Mouse (Mus musculus) forebrain, embryonic 14.5 days (tissue): ENCODE measurements around the gene Gnat2. TPM values are rescaled to one million over a fixed set of nuclear protein-coding genes. Genes with fewer than 3 reads are reported as not detected.

ENCODE experiments used
- ATAC-seq: fragments of 200-750 bp; cut with Nextera tagmentation; 2 replicates; pipeline ENCODE4 v1.8.0; 2017; ENCODE audit warnings: mild to moderate bottlenecking, moderate library complexity
- DNase-seq: peaks from one replicate; pipeline ENCODE4 v3.0.0-alpha.2; 2015; ENCODE audit warnings: low spot score
- H3K27ac ChIP-seq: fragments of 300-500 bp; sonication (generic); 2 replicates; pipeline ENCODE4 v1.5.1; 2014; ENCODE audit warnings: low read depth, mild to moderate bottlenecking, control low read depth, low read length, moderate library complexity
- H3K27me3 ChIP-seq: fragments of 300-500 bp; sonication (generic); replicated peaks from 2 replicates; pipeline ENCODE4 v1.6.1; 2014; ENCODE audit warnings: low read length, control low read depth, mixed read lengths; ENCODE audit not compliant: control insufficient read depth, insufficient read depth
- H3K36me3 ChIP-seq: fragments of 300-500 bp; sonication (generic); 2 replicates; pipeline ENCODE4 v1.6.1; 2014; ENCODE audit warnings: low read length, control low read depth; ENCODE audit not compliant: control insufficient read depth, insufficient read depth
- H3K4me1 ChIP-seq: fragments of 300-500 bp; sonication (generic); 2 replicates; pipeline ENCODE4 v1.6.1; 2014; ENCODE audit warnings: antibody characterized with exemption, low read length, control low read depth; ENCODE audit not compliant: control insufficient read depth, insufficient read depth
- H3K4me2 ChIP-seq: fragments of 300-500 bp; sonication (generic); 2 replicates; pipeline ENCODE4 v1.6.1; 2014; ENCODE audit warnings: mild to moderate bottlenecking, control low read depth, low read length
- H3K4me3 ChIP-seq: fragments of 300-500 bp; sonication (generic); 2 replicates; pipeline ENCODE4 v1.5.1; 2014; ENCODE audit warnings: low read depth, low read length, control low read depth
- H3K9ac ChIP-seq: fragments of 300-500 bp; sonication (generic); 2 replicates; pipeline ENCODE4 v1.6.1; 2014; ENCODE audit warnings: mild to moderate bottlenecking, low read length, control low read depth, moderate library complexity
- H3K9me3 ChIP-seq: fragments of 300-500 bp; sonication (generic); replicated peaks from 2 replicates; pipeline ENCODE4 v1.6.1; 2016; ENCODE audit warnings: low read length, control low read depth, mixed read lengths; ENCODE audit not compliant: control insufficient read depth
- WGBS: fragments of 180-500 bp; shearing (Covaris S2); extraction: QIAGEN DNeasy Blood & Tissue Kit; methylation state at CpG from one replicate; pipeline ENCODE4 v1.1.7; 2014; 5-methylcytosine and 5-hydroxymethylcytosine counted together
- polyA plus RNA-seq: library from polyadenylated mRNA; unstranded; fragments of >200 nt; fragmentation: Nextera tagmentation; extraction: Ambion mirVana; gene quantifications from 2 replicates; pipeline ENCODE4 v1.2.1, GENCODE M21; 2014

The Gnat2 gene
- polyA plus RNA-seq, 1 experiment from 2014 or later, result 0.28 TPM

DNA sequence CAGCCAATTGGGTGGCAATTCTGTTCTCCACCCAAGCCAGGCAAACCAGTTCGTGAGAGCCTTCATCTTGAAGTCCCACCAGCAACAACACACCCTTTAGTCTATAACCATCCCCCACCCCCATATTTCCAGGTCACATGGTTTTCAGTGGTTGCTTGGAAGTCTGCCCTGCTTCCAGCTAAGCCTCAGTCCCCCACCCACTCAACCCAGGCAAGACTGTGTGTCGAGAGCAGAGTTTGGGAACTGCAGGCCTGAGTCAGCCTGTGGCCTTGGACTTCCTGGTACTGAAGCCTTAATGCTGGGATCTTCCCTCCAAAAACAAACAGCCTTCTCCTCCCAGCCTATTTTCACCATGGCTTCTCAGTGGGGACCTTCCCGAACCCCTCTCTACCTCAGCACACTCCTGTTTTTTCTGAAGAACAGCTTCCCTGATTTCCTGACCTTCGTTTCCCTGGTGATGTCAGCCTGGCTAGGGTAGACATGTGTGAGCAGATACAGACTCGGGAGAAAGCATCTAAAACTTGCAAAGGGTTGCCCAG lies 3.7 kb upstream of the Gnat2 start:
- 51% methylated on average over 5 of the region's 5 CpGs for WGBS
- no peaks in the 10 kb centered on the region for H3K27me3 ChIP-seq
- H3K9ac ChIP-seq, result no peak overlapping the region
- ATAC-seq (no peak), DNase-seq (no peak)
- H3K4me2 ChIP-seq, result no peak overlapping the region
- H3K9me3 ChIP-seq, result no peaks in the 10 kb centered on the region
- no peak overlapping the region for H3K4me3 ChIP-seq
- H3K27ac ChIP-seq, result no peak overlapping the region
- no peaks in the 10 kb centered on the region for H3K36me3 ChIP-seq
- peaks cover 21% of the 10 kb centered on the region for H3K4me1 ChIP-seq

DNA sequence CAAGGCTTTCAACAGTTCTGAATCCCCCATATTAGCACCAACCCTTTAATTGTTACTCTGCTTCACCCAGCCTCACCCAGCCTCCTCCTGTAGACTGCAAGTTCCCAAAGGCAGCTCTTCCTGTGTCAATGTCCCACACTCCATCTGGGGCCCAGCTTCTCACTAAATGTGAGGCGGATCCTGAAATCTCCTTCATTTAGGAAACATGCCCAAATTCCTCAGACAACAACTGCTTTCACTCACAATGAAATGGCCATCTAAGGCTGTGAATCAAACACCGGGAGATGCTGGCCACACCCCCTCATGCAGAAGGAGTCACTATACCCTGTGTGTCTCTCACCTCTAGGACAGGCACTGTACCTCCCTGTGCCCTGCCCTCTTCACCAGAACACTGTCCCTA lies 2.7 kb upstream of the Gnat2 start:
- Histone ChIP-seq H3K9me3 (no peaks in the 10 kb centered on the region), H3K4me2 (no peak overlapping the region), H3K27me3 (no peaks in the 10 kb centered on the region), H3K36me3 (no peaks in the 10 kb centered on the region), H3K4me3 (no peak overlapping the region), H3K27ac (no peak overlapping the region), H3K4me1 (peaks cover 11% of the 10 kb centered on the region), H3K9ac (no peak overlapping the region)
- WGBS, result 34% methylated on average over 2 of the region's 2 CpGs
- DNase-seq, result no peak
- no peak for ATAC-seq

DNA sequence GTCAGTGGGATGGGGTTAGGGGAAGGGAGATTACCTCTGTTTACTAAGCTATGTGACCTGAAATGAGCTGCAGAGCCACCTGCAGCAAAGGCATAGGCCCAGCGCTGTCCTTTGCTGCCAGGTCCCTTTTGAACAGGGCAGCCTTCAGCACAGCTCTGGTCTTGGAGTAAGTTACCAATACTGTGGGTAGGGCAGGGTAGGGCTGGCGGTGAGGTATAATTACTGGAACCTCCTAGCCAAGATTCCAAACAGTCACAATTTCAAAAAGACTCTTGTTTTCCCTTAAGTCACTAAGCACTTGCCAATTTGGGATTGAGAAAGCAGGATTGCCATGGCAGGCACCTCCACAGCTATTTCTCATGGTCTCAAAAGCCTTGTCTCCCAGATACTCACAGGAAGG lies 2.0 kb upstream of the Gnat2 start:
- Histone ChIP-seq H3K9ac (no peak overlapping the region), H3K4me3 (no peak overlapping the region), H3K27me3 (no peaks in the 10 kb centered on the region), H3K27ac (no peak overlapping the region), H3K36me3 (no peaks in the 10 kb centered on the region), H3K9me3 (no peaks in the 10 kb centered on the region), H3K4me2 (no peak overlapping the region), H3K4me1 (peaks cover 11% of the 10 kb centered on the region)
- ATAC-seq, result no peak
- DNase-seq, result no peak
- 70% methylated on average over 2 of the region's 2 CpGs for WGBS

GRCm38 (mm10) chr3:108092030-108092429 lies 559 bp upstream of the Gnat2 start:
- H3K4me1 ChIP-seq, result peaks cover 3% of the 10 kb centered on the region; the same call in 1 of the 2 replicates
- WGBS, result 79% methylated on average over 6 of the region's 6 CpGs
- H3K4me3 ChIP-seq, result no peak overlapping the region
- no peak overlapping the region for H3K9ac ChIP-seq
- no peak for ATAC-seq
- H3K27me3 ChIP-seq, result no peaks in the 10 kb centered on the region
- no peak for DNase-seq
- no peaks in the 10 kb centered on the region for H3K36me3 ChIP-seq
- H3K9me3 ChIP-seq, result no peaks in the 10 kb centered on the region
- H3K4me2 ChIP-seq, result no peak overlapping the region
- no peak overlapping the region for H3K27ac ChIP-seq

DNA sequence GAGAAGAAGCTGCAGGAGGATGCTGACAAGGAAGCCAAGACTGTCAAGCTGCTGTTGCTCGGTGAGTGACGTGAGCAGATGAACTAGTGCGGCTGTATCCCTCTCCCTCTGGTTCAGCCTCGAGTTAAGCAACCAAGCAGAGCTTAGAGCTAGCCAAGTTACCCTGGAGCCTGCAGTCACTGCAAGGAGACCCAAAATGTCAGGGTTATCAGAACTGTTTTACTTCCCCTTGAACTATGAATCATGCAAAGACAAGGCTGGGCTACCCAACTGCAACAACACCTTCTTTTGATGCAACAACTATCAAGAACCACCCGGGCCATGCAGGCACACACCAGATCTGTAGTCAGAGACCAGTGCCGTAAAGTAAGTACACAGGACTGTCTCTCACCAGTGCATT lies 717 bp downstream of the Gnat2 start:
- H3K4me2 ChIP-seq, result no peak overlapping the region
- DNase-seq, result no peak
- H3K4me3 ChIP-seq, result no peak overlapping the region
- H3K27ac ChIP-seq, result no peak overlapping the region
- peaks cover 3% of the 10 kb centered on the region; the same call in 1 of the 2 replicates for H3K4me1 ChIP-seq
- H3K9ac ChIP-seq, result no peak overlapping the region
- H3K27me3 ChIP-seq, result no peaks in the 10 kb centered on the region
- no peak for ATAC-seq
- no peaks in the 10 kb centered on the region for H3K9me3 ChIP-seq
- no peaks in the 10 kb centered on the region for H3K36me3 ChIP-seq
- WGBS, result 44% methylated on average over 6 of the region's 6 CpGs

DNA sequence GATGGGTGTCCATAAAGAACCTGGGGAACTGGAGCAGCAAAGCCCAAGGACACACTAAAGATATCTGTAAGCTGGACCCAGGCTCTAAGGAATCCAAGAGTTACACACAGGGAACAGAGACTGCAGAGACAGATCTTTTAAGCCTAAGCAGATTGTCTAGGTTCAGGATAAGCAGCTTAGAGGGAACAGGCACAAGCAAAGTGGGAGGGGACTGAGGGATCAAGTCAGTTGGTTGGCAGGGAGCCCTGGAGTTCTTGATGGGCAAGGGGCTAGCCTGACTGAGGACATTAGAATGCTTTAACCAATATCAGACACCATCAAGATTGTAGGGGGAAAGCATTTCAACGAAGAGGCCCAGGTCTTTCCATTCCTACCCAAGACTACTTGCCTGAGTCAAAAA lies 1.6 kb downstream of the Gnat2 start:
- H3K4me3 ChIP-seq, result no peak overlapping the region
- WGBS, result 71% methylated on average over 1 of the region's 1 CpGs
- H3K9me3 ChIP-seq, result no peaks in the 10 kb centered on the region
- DNase-seq (no peak), ATAC-seq (no peak)
- no peak overlapping the region for H3K9ac ChIP-seq
- H3K4me2 ChIP-seq, result no peak overlapping the region
- no peaks in the 10 kb centered on the region for H3K27me3 ChIP-seq
- no peaks in the 10 kb centered on the region for H3K36me3 ChIP-seq
- no peaks in the 10 kb centered on the region for H3K4me1 ChIP-seq
- H3K27ac ChIP-seq, result no peak overlapping the region

- Histone ChIP-seq H3K27me3 (no peaks in the 10 kb centered on the region), H3K9me3 (no peaks in the 10 kb centered on the region), H3K4me2 (no peak overlapping the region), H3K36me3 (no peaks in the 10 kb centered on the region), H3K4me3 (no peak overlapping the region), H3K4me1 (0 out of 2 replicates have a peak, but pooled peaks cover under 1% of the 10 kb centered on the region), H3K9ac (no peak overlapping the region), H3K27ac (no peak overlapping the region)
- DNase-seq (no peak), ATAC-seq (no peak)
- 94% methylated on average over 12 of the region's 12 CpGs for WGBS
Measured at GRCm38 (mm10) chr3:108094976-108095760, 2.6 kb downstream of the Gnat2 start.

DNA sequence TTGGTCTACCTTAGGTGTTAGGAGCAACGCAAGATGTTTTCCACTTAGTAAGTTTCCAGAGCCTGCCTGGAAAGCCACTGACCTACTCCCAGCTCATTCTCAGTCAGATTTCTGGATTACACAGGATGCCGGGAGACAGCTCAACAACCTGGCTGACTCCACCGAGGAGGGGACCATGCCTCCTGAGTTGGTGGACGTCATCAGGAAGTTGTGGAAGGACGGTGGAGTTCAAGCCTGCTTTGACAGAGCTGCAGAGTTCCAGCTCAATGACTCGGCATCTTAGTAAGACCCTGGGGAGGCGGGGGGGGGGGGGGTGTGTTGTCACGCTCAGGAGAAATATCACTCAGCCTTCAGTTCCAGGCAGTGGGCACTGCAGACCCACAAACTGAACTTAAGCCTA lies 3.6 kb downstream of the Gnat2 start:
- Histone ChIP-seq H3K27ac (no peak overlapping the region), H3K9me3 (no peaks in the 10 kb centered on the region), H3K4me3 (no peak overlapping the region), H3K36me3 (no peaks in the 10 kb centered on the region), H3K27me3 (no peaks in the 10 kb centered on the region), H3K9ac (no peak overlapping the region), H3K4me2 (no peak overlapping the region), H3K4me1 (peaks cover 9% of the 10 kb centered on the region)
- no peak for DNase-seq
- ATAC-seq, result no peak
- WGBS, result 77% methylated on average over 8 of the region's 8 CpGs

DNA sequence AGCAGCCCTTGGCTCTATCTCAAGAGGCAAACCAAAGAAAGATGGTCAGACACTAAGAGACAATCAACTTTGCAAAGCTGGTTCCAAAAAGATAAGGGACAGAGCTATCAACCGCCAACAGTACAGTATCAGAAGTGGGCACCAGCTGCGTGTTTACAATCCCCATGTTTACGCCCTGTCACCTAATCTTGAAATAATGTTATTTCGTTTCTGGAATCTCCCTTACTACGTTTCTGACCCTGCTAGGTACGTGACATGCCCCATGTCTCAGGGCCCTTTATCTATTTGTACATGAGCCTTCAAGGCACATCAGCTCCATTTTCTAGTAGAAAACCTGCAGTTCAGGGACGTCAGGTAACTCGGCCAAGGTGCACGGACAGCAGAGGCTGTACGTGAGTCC lies 4.1 kb downstream of the Gnat2 start:
- WGBS, result 91% methylated on average over 10 of the region's 10 CpGs

More for the DNA sequence above, 4.1 kb downstream of the Gnat2 start:
- no peak overlapping the region for H3K27ac ChIP-seq
- H3K27me3 ChIP-seq, result no peaks in the 10 kb centered on the region
- no peaks in the 10 kb centered on the region for H3K9me3 ChIP-seq
- DNase-seq, result no peak
- peaks cover 12% of the 10 kb centered on the region for H3K4me1 ChIP-seq
- no peak overlapping the region for H3K9ac ChIP-seq
- no peaks in the 10 kb centered on the region for H3K36me3 ChIP-seq
- no peak for ATAC-seq
- H3K4me3 ChIP-seq, result no peak overlapping the region
- no peak overlapping the region for H3K4me2 ChIP-seq
